Mouse (Mus musculus) MEL (cell line): ENCODE data around the gene Pitpnb. TPM values are rescaled to one million over a fixed set of nuclear protein-coding genes. Genes with fewer than 3 reads are reported as not detected.

ENCODE experiments used
- DNase-seq: peaks from one replicate; pipeline ENCODE4 v3.0.0; 2011; ENCODE audit warnings: low read depth, low spot score
- H3K27ac ChIP-seq: 2 replicates; pipeline ENCODE4 v1.5.1; 2012; ENCODE audit warnings: low read depth, mild to moderate bottlenecking, control low read depth, low read length, moderate library complexity; ENCODE audit not compliant: control insufficient read depth
- H3K27me3 ChIP-seq, 2 experiments: fragments of 150-350 bp in 1 of 2; sonication (generic) in 1 of 2; 2 replicates each; pipeline ENCODE4 v1.6.1; 2012; ENCODE audit warnings: low read length in 2 of 2, mild to moderate bottlenecking in 2 of 2, improper control_type of control experiment in 1 of 2, moderate library complexity in 1 of 2; ENCODE audit not compliant: insufficient read depth in 2 of 2, control insufficient read depth in 1 of 2
- H3K36me3 ChIP-seq, 2 experiments: 2 replicates each; pipeline ENCODE4 v1.6.1; 2012 to 2014; ENCODE audit warnings: low read length in 2 of 2, improper control_type of control experiment in 1 of 2, inconsistent platforms in 1 of 2, mild to moderate bottlenecking in 1 of 2; ENCODE audit not compliant: insufficient read depth in 2 of 2, control insufficient read depth in 1 of 2
- H3K4me1 ChIP-seq, 2 experiments: fragments of 150-350 bp in 1 of 2; sonication (generic) in 1 of 2; 2 replicates each; pipeline ENCODE4 v1.6.1; 2012; ENCODE audit warnings: low read length in 2 of 2, improper control_type of control experiment in 1 of 2, mild to moderate bottlenecking in 1 of 2; ENCODE audit not compliant: insufficient read depth in 2 of 2, control insufficient read depth in 1 of 2
- H3K4me3 ChIP-seq, 2 experiments: fragments of 150-350 bp in 1 of 2; sonication (generic) in 1 of 2; 2 replicates each; pipeline ENCODE4 v1.5.1; 2012; ENCODE audit warnings: low read depth in 2 of 2, low read length in 2 of 2, mild to moderate bottlenecking in 2 of 2, moderate library complexity in 2 of 2, control low read depth in 1 of 2, improper control_type of control experiment in 1 of 2; ENCODE audit not compliant: control insufficient read depth in 1 of 2, insufficient read depth in 1 of 2
- H3K79me2 ChIP-seq: 2 replicates; pipeline ENCODE4 v1.6.1; 2012; ENCODE audit warnings: mild to moderate bottlenecking, low read length, moderate library complexity; ENCODE audit not compliant: control insufficient read depth, poor library complexity, insufficient read depth
- H3K9ac ChIP-seq: 2 replicates; pipeline ENCODE4 v1.6.1; 2012; ENCODE audit warnings: low read depth, mild to moderate bottlenecking, control low read depth, low read length, moderate library complexity; ENCODE audit not compliant: control insufficient read depth, poor library complexity, severe bottlenecking
- H3K9me3 ChIP-seq: fragments of 150-350 bp; sonication (generic); replicated peaks from 2 replicates; pipeline ENCODE4 v1.6.1; 2012; ENCODE audit warnings: mild to moderate bottlenecking, low read length, improper control_type of control experiment, moderate library complexity; ENCODE audit not compliant: insufficient read depth
- CHD1 ChIP-seq: IDR thresholded peaks from 2 replicates; pipeline ENCODE4 v1.6.1; 2012; ENCODE audit warnings: low read depth, mild to moderate bottlenecking, inconsistent platforms, low read length, improper control_type of control experiment
- CTCF ChIP-seq, 3 experiments: IDR thresholded peaks in 2 of 3; conservative IDR thresholded peaks in 1 of 3; 2 replicates each; pipeline ENCODE4 v1.5.1; 2011 to 2012; ENCODE audit warnings: low read length in 3 of 3, low read depth in 2 of 3, mild to moderate bottlenecking in 2 of 3, improper control_type of control experiment in 1 of 3, inconsistent platforms in 1 of 3, mixed read lengths in 1 of 3, moderate library complexity in 1 of 3; ENCODE audit not compliant: control insufficient read depth in 1 of 3, insufficient read depth in 1 of 3, poor library complexity in 1 of 3, severe bottlenecking in 1 of 3
- E2F4 ChIP-seq: IDR thresholded peaks from 2 replicates; pipeline ENCODE4 v1.6.1; 2011; ENCODE audit warnings: low read depth, low read length, improper control_type of control experiment, borderline replicate concordance
- ETS1 ChIP-seq: IDR thresholded peaks from 2 replicates; pipeline ENCODE4 v1.6.1; 2012; ENCODE audit warnings: low read depth, mild to moderate bottlenecking, inconsistent platforms, low read length, improper control_type of control experiment, moderate library complexity
- GABPA ChIP-seq: IDR thresholded peaks from 2 replicates; pipeline ENCODE4 v1.6.1; 2012; ENCODE audit warnings: low read depth, mild to moderate bottlenecking, inconsistent platforms, low read length, improper control_type of control experiment, moderate library complexity
- JUND ChIP-seq: IDR thresholded peaks from 2 replicates; pipeline ENCODE4 v1.6.1; 2011; ENCODE audit warnings: low read depth, mild to moderate bottlenecking, improper control_type of control experiment, low read length
- MAX ChIP-seq: IDR thresholded peaks from 2 replicates; pipeline ENCODE4 v1.6.1; 2011; ENCODE audit warnings: low read length, improper control_type of control experiment
- MXI1 ChIP-seq: IDR thresholded peaks from 2 replicates; pipeline ENCODE4 v1.6.1; 2011; ENCODE audit warnings: mild to moderate bottlenecking, low read depth, low read length, improper control_type of control experiment
- MYC ChIP-seq: IDR thresholded peaks from 2 replicates; pipeline ENCODE4 v1.6.1; 2011; ENCODE audit warnings: low read depth, mild to moderate bottlenecking, low read length, improper control_type of control experiment, moderate library complexity
- POLR2A ChIP-seq, 2 experiments: IDR thresholded peaks; 2 replicates each; pipeline ENCODE4 v1.6.1; 2011 to 2012; ENCODE audit warnings: low read length in 2 of 2, mild to moderate bottlenecking in 2 of 2, control low read depth in 1 of 2, improper control_type of control experiment in 1 of 2, low read depth in 1 of 2, moderate library complexity in 1 of 2; ENCODE audit not compliant: control insufficient read depth in 1 of 2, insufficient read depth in 1 of 2, poor library complexity in 1 of 2
- SIN3A ChIP-seq: IDR thresholded peaks from 2 replicates; pipeline ENCODE4 v1.6.1; 2012; ENCODE audit warnings: low read length, improper control_type of control experiment, inconsistent platforms
- TBP ChIP-seq: IDR thresholded peaks from 2 replicates; pipeline ENCODE4 v1.8.0; 2011; ENCODE audit warnings: low read depth, low read length, improper control_type of control experiment
- TCF12 ChIP-seq: IDR thresholded peaks from 2 replicates; pipeline ENCODE4 v1.6.1; 2014; ENCODE audit warnings: low read depth, mild to moderate bottlenecking, inconsistent platforms, low read length, improper control_type of control experiment, moderate library complexity
- UBTF ChIP-seq: IDR thresholded peaks from 2 replicates; pipeline ENCODE4 v1.6.1; 2012; ENCODE audit warnings: low read depth, mild to moderate bottlenecking, inconsistent platforms, low read length, improper control_type of control experiment, moderate library complexity, borderline replicate concordance; ENCODE audit not compliant: insufficient read depth
- USF1 ChIP-seq: IDR thresholded peaks from 2 replicates; pipeline ENCODE4 v1.6.1; 2014; ENCODE audit warnings: low read depth, mild to moderate bottlenecking, inconsistent platforms, low read length, improper control_type of control experiment, moderate library complexity
- USF2 ChIP-seq, 2 experiments: IDR thresholded peaks; 2 replicates each; pipeline ENCODE4 v1.6.1; 2011 to 2012; ENCODE audit warnings: improper control_type of control experiment in 2 of 2, low read length in 2 of 2, borderline replicate concordance in 1 of 2, inconsistent platforms in 1 of 2, low read depth in 1 of 2, mild to moderate bottlenecking in 1 of 2; ENCODE audit not compliant: insufficient read depth in 1 of 2
- ZC3H11A ChIP-seq: IDR thresholded peaks from 2 replicates; pipeline ENCODE4 v1.6.1; 2012; ENCODE audit warnings: low read depth, mild to moderate bottlenecking, inconsistent platforms, low read length, improper control_type of control experiment
- ZNF384 ChIP-seq: IDR thresholded peaks from 2 replicates; pipeline ENCODE4 v1.6.1; 2012; ENCODE audit warnings: low read depth, mild to moderate bottlenecking, inconsistent platforms, low read length, improper control_type of control experiment
- polyA plus RNA-seq, 2 experiments: library from polyadenylated mRNA; stranded (reverse) in 1 of 2; unstranded in 1 of 2; fragments of >175 nt in 1 of 2; fragments of >200 nt in 1 of 2; gene quantifications; 2 replicates each; pipeline versions ENCODE4 v1.2.1 to v1.2.4; 2012; ENCODE audit warnings: low replicate concordance in 2 of 2, low read depth in 1 of 2; ENCODE audit not compliant: insufficient read length in 2 of 2, insufficient read depth in 1 of 2, missing spikeins in 1 of 2
- total RNA-seq: library from RNA; depleted of rRNA; stranded (reverse); fragments of 300-350 nt; gene quantifications from 2 replicates; pipeline ENCODE4 v1.2.3, GENCODE M21; 2012

The Pitpnb gene
- total and polyA plus RNA-seq, 3 experiments: 21.8 to 111 (median 88.5) TPM

GRCm38 (mm10) chr5:111329782-111330416 is 664 bp upstream of the Pitpnb start:
- Histone ChIP-seq H3K79me2 (peaks cover 46% of the 10 kb centered on the region), H3K36me3 (peaks cover 3 to 29% of the 10 kb centered on the region in 2 experiments; a peak in 3 of 4 replicates), H3K4me1 (peaks cover 12 to 27% of the 10 kb centered on the region in 2 experiments; a peak in 3 of 4 replicates), H3K9me3 (no peaks in the 10 kb centered on the region), H3K4me3 (peak overlapping the region; percentile 65 to 89), H3K27ac (peak overlapping the region; percentile 89), H3K9ac (peak overlapping the region; percentile 97), H3K27me3 (no peaks in the 10 kb centered on the region)
- no peak for TF ChIP-seq CTCF (IDR thresholded peaks at IDR 0.05 in 2 of 3, conservative IDR thresholded peaks at IDR 0.05 in 1 of 3; ENCODE audit: control insufficient read depth in 1 of 3, insufficient read depth in 1 of 3, low read depth in 2 of 3, low read length in 3 of 3, poor library complexity in 1 of 3, severe bottlenecking in 1 of 3)
- no peak for TF ChIP-seq GABPA
- TF ChIP-seq USF1: no peak
- TF ChIP-seq ZNF384: no peak
- TF ChIP-seq TBP: 0 out of 2 replicates have a peak, but pooled peaks have one; percentile 3
- TF ChIP-seq MXI1: peak; percentile 80
- TF ChIP-seq E2F4: no peak
- TF ChIP-seq ETS1: peak; percentile 47; the same call in 1 of the 2 replicates
- TF ChIP-seq ZC3H11A: no peak
- no peak for TF ChIP-seq POLR2A (IDR thresholded peaks at IDR 0.05; ENCODE audit: control insufficient read depth in 1 of 2, insufficient read depth in 1 of 2, low read depth in 1 of 2, low read length in 2 of 2, poor library complexity in 1 of 2)
- TF ChIP-seq MYC: peak; percentile 88; the same call in 1 of the 2 replicates
- no peak for TF ChIP-seq TCF12
- TF ChIP-seq MAX: peak; percentile 44
- TF ChIP-seq CHD1: 0 out of 2 replicates have a peak, but pooled peaks have one; percentile 89
- TF ChIP-seq SIN3A: peak; percentile 82; the same call in 1 of the 2 replicates
- no peak for TF ChIP-seq USF2 (IDR thresholded peaks at IDR 0.05; ENCODE audit: borderline replicate concordance in 1 of 2, insufficient read depth in 1 of 2, low read depth in 1 of 2, low read length in 2 of 2)
- TF ChIP-seq UBTF: no peak
- peak; percentile 65 for DNase-seq

GRCm38 (mm10) chr5:111331099-111331435 is 504 bp downstream of the Pitpnb start:
- peak overlapping the region; percentile 68 to 90 for H3K4me3 ChIP-seq
- peaks cover 12 to 27% of the 10 kb centered on the region in 2 experiments; a peak in 3 of 4 replicates for H3K4me1 ChIP-seq
- peak overlapping the region; percentile 96 for H3K9ac ChIP-seq
- no peaks in the 10 kb centered on the region for H3K9me3 ChIP-seq
- DNase-seq: peak; percentile 46
- H3K27me3 ChIP-seq: no peaks in the 10 kb centered on the region
- TF ChIP-seq CHD1: 0 out of 2 replicates have a peak, but pooled peaks have one; percentile 64
- peak; percentile 59; the same call in 1 of the 2 replicates for TF ChIP-seq MXI1
- no peak; the same call in 1 of the 2 replicates for TF ChIP-seq SIN3A
- no peak for TF ChIP-seq E2F4
- no peak for TF ChIP-seq JUND
- TF ChIP-seq ZC3H11A: no peak
- TF ChIP-seq GABPA: no peak
- H3K79me2 ChIP-seq: peaks cover 53% of the 10 kb centered on the region
- H3K27ac ChIP-seq: peak overlapping the region; percentile 52
- H3K36me3 ChIP-seq: peaks cover 6 to 29% of the 10 kb centered on the region in 2 experiments
